Mouse (Mus musculus) right cerebral cortex, adult 18-20 months (tissue): ENCODE measurements at regions not wholly inside any gene's neighbourhood (a gene's known extent, or its start where the extent isn't known, plus 50 kb on each side); places are given as distances from the start of the nearest gene placed in this dataset.
"Not testable (repeated sequence)": the region's sequence is repeated elsewhere in the genome, so short reads cannot be mapped to it uniquely, and the experiment has no call there.

Experiments used
- DNase-seq: peaks from one replicate; pipeline ENCODE4 v3.0.0; 2022; ENCODE audit warnings: mixed read lengths

DNA sequence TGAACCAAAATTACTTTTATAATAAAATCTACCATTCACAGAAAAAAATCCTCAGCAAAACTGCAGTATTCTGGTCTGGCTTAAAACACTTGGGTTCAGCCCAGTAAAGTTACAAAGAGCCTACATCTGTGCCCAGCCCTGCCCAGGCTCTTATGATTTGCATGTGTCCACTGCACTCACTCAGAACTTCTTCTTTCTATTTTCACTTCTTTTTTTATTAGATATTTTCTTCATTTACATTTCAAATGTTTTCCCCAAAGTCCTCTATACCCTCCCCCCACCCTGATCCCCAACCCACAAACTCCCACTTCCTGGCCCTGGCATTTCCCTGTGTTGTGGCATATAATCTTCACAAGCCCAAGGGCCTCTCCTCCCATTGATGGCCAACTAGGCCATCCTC, 1442.4 kb upstream of the Tacstd2 start:
- DNase-seq = no peak

DNA sequence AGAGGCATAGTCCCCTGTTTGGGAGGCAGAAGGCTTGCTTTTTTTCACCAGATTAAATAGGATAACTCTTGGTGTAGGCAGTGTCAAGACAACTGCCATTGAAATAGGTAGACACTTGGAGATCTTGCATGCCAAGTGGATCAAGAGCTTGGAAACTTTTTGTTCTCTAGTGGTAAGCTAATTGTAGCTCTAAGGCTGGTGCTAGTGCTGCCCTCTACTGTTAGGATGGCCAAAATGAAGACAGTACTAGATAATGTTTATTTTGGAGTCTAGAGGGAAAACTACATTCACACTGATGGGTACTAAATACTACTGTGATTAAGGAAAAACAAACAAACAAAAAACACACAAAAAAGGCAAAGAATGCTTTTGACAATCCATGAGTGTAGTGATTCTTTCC, 1428.4 kb upstream of the Tacstd2 start:
- no peak for DNase-seq

DNA sequence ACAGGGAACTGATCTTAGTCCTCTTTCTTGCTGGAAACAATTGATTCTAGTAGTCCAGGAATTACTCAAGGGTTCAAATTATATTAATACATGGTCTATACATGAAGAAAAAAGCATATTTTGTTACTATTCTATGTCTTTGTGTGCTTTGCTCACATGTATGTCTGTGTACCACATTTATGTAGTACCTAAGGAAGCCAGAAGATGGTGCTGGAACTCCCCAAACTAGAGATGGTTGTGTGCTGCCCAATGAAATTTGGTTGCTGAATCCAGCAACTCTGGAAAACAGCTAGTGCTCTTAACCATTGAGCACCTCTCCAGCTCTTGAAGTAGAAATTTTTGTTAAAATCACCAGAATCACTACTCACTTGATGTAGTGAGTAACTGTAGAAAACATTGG, 1402.5 kb upstream of the Tacstd2 start:
- DNase-seq = peak; percentile 1

DNA sequence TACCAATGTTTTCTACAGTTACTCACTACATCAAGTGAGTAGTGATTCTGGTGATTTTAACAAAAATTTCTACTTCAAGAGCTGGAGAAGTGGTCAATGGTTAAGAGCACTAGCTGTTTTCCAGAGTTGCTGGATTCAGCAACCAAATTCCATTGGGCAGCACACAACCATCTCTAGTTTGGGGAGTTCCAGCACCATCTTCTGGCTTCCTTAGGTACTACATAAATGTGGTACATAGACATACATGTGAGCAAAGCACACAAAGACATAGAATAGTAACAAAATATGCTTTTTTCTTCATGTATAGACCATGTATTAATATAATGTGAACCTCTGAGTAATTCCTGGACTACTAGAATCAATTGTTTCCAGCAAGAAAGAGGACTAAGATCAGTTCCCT, 1396.3 kb upstream of the Tacstd2 start:
- peak; percentile 1 for DNase-seq

DNA sequence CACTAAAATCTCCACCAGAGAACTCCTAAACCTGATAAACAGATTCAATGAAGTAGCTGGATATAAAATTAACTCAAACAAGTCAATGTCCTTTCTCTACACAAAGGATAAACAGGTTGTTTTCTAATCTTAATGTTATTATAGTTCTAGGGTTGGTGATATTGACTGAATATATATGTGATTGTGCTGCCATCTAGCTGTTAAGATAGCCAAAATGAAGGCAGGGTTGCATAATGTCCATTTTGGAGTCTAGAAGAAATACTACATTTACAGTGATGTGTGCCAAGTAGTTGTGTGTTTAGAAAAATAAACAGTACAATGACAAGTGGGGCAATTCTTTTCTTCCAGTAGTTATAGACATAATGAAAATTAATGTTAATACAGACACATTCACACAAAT, 1379.9 kb upstream of the Tacstd2 start:
- DNase-seq = no peak

DNA sequence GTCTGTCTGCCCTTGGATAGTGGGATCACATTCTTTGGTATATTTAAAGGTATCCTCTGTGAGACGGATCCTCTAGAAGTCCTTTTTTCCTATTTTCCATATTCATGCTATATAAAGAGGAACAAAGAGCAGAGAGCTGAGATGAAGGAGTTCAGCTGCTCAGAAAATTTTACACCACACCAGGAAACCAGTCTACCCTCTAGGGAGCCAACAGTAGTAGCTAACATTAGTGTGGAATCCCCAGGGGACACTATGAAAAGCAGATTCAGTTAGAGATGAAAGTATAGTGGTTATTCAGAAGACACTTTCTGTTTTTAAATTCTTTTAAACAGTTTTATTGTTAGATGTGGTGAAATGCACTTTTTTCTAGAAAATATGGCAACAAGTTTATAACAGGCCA, 1348.5 kb upstream of the Tacstd2 start:
- no peak for DNase-seq

DNA sequence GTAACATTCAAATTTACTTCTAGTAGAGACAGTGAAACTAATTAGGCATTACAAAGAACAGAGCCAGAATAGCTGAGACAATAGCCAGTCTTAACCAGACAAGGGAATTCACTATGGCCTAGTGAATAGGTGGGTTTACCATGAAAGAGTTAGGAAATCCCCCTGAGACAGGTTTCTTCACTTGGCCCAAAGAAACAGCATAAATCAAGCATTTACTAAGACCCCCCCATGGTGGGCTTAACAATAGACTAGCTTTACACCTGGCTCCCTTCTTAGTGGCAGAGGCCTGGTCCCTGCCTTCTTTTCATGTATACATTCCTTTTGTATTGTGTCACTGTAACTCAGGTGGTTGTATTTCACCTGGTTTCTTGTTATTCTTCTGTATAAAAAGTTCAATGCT, 1317.2 kb upstream of the Tacstd2 start:
- not testable (repeated sequence) for DNase-seq

DNA sequence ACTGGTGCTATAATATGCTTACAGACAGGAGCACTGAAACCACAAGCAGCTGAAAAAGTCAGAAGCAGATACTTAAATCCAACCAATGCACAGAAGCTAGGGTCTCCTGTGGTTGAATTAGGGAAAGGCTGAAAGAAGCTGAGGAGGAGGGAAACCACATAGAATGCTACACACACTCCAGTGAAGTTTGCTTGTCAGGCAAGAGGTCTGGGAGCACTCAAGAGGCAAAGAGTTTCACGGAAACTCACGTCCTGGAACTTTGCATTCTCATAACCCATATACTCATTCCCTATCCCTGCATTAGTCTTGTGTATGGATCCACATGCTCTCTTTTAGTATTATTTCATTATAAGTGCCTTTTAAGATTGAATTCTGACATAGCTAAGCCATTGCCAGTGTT, 1316.7 kb upstream of the Tacstd2 start:
- no peak for DNase-seq

DNA sequence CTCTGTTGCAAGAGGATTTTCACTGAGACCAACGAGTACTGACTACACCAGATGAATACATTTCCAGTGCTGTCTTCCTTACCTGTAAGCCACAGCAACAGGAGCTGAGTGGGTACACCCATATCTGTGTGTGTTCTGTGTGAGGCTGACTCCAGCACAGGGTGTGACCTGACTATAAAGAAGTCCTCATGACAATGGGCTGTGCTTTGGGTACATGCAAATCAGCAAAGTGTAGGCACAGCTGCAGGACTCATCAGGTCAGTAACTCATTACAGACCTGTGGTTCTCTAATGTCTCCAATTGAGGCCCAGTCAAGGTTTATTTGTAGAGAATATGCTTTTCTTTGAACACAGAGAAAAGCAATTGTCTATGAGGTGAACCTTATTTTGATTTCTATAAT, 1299.6 kb upstream of the Tacstd2 start:
- no peak for DNase-seq

DNA sequence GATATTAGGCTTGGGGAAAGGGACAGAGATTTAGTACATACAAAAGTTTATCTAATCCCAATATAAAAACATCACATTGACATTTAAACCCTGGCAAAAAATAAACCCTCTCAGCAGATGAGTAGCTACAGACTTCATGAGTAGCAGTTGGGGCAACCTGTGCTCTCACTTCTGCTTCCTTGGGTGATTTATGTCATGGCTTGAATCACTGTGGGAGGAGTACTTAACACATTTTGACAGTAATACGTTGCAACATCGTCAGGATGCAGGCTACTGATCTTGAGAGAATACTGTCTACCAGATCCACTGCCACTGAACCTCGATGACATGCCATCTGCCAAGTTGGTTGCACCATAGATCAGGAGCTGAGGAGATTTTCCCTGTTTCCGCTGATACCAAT, 1299.0 kb upstream of the Tacstd2 start:
- no peak for DNase-seq

DNA sequence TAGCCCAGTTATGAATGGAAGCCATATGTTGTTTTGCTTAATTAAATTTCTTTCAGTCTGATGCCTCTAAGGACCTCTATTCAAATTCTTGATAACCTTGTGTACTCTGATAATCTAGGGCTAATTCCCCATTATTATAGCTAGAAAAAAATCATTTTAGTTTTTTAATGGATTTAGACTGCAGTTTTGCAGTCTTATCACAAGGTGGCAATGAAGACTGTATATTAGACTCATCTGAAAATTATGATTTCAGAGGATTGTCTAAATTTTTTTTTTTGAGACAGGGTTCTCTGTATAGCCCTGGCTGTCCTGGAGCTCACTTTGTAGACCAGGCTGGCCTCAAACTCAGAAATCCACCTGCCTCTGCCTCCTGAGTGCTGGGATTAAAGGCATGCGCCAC, 1292.9 kb upstream of the Tacstd2 start:
- DNase-seq = not testable (repeated sequence)

DNA sequence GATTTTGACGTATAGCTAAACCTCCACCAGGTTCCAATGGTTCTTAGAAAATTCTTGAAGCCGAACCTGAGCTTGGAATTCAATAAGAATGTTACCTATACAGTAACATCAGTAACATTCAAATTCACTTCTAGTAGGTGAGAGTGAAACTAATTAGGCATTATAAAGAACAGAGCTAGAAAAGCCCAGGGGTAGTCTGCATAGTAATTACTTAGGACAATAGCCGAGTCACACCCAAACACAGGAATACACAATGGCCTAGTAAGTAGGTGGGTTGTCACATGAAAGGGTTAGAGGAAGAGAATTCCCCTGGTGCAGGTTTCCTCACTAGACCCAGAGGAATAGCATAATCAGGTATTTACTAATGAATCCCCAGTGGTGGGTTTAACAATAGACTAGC, 1277.8 kb upstream of the Tacstd2 start:
- DNase-seq = no peak

DNA sequence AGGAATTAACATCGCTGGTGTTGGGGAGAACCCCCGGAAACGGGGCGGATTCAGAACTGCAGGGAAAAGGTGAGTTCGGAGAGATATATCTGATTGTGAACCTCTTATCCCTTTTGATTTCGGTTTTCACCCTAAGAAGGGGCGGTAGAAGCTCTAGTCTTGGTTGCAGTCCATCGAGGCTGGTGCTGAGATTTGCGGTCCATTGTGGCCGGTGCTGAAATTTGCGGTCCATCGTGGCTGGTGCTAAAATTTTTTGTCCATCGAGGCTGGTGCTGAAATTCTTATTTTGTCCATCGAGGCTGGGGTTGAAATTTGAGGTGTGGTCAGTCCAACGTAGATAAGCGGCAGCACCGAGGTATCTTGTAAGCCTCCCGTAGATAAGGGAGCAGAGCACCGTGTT, 1263.6 kb upstream of the Tacstd2 start:
- not testable (repeated sequence) for DNase-seq

DNA sequence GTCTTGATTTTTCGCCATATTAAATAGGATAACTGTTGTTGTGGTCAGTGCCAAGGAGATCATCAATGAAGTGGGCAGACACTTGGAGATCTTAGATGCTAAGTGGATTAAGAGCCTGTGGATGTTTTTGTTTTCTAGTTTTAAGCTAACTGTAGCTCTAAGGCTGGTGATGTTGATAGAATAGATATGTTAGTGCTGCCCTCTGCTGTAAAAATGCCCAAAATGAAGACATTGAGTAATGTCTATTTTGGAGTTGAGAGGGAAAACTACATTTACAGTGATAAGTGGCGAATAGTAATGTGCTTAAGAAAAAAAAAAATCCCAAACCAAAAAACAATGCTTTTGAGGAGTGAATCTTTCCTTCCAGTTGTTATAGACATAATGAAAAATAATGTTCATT, 1235.9 kb upstream of the Tacstd2 start:
- no peak for DNase-seq

DNA sequence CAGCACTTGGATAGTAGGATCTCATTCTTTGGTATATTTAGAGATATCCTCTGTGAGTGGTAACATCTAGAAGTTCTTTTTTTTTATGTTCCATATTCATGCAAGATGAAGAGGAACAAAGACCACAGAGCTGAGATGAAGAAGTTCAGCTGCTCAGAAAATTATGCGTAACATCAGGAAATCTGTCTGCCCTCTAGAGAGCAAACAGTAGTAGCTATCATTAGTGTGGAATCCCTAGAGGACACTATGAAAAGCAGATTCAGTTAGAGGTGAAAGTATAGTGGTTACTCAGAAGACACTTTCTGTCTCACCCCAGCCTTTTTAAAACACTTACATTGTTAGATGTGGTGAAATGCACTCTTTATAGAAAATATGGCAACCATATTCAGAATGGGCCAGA, 1214.9 kb upstream of the Tacstd2 start:
- DNase-seq = no peak

DNA sequence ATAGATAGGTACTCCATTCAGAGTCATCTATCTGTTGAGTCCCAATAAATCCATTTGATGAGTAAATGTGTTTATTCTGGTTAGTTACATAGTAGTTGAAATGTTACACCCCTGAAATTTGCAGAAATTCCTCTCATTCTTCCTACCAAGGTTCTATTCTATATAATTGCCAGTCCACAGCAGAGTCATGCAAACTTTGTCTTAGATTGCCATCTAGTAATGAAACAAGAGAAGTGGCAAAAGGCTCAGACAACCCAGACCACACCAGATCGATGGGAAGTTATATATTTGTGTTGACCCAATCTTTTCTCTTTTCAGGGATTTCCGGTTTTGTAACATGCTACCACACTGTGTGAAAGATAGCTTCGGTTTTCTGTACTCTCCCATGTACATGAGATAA, 1214.1 kb upstream of the Tacstd2 start:
- DNase-seq = no peak

DNA sequence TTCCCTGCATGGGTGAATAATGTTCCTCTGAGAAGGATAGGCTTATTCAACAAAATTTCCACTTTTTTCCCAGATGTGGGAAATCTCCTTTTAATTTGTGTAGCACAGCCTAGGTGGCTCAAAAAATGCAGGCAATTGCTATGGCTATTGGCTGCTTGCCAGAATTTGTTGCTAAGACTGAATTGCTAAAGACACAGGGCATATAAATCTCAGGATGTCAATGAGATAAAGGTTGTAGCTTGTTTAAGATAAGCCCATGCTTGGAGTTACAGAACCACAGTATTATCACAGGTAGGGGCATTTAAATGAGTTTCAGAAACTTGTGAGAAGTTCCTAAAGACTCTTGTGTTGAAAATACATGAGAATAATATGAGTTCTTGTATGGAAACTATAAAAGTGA, 1203.0 kb upstream of the Tacstd2 start:
- no peak for DNase-seq

DNA sequence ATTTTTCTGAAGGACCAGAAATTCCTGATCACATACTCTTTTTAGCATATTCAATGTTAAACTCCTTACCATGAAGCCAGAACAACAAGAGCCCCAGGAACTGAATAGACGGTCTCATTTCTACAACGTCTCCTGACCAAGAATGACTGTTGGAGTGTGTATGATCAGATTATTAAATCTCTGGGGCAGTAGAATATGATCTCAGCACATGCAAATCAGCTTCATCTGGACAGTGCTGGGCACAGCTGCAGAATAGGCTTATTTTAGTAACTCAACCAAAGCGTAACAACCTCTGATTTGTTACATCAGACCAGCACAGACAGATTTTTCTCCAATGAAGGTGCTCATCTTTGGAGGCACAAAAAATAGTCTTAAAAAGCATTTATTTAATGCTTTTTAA, 1201.1 kb upstream of the Tacstd2 start:
- DNase-seq = no peak

DNA sequence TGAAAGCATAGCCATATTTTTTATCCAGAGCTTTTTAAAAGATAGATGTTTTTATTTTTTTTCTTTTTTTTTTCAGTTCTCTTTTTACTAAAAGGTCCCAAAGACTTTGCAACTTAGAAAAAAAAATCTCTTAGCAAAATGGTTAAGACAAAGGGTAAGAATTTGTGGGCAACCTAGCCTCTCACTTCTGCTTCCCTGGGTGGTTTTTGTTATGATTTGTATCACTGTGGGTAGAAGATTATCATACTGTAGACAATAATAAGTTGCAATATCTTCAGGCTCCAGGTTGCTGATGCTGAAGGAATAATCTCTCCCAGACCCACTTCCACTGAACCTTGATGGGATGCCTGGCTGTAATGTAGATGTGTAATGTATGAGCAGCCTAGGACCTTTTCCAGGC, 1200.5 kb upstream of the Tacstd2 start:
- no peak for DNase-seq

DNA sequence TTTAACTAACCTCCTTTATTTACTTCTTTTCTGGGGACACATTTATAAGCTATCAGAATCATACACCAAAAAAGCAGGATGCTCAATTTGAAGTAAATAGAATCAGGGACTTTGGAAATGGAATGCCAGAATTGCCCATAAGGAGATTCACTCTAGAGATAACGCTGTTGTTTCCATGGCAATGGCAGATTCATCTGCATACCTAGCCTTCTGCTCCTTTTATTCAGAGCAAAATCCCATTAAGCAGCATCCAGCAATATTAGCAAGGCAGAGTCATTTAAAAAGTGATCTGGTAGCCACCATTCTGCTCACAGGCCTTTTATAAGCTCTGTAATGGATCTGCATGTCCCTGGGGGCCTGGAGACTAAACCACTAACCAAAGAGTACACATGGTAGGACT, 1175.5 kb upstream of the Tacstd2 start:
- DNase-seq = not testable (repeated sequence)

DNA sequence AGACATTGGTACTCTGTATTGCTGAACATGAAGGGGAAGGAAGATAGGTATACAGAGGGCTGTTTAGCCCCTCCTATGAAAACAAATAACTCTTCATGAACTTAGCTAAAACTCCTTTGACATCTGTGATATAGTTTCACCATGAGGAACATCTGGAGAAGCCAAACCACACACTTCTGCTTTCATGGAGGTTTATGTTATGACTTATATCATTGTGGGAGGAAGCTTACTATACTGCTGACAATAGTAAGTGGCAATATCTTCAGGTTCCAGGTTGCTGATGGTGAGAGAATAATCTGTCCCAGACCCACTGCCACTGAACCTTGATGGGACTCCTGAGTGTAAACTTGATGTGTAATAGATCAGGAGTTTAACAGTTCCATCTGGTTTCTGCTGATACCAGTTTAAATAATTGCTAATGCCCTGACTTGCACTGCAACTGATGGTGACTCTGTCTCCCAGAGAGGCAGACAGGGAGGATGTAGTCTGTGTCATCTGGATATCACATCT, 1168.8 kb upstream of the Tacstd2 start:
- DNase-seq = not testable (repeated sequence)

DNA sequence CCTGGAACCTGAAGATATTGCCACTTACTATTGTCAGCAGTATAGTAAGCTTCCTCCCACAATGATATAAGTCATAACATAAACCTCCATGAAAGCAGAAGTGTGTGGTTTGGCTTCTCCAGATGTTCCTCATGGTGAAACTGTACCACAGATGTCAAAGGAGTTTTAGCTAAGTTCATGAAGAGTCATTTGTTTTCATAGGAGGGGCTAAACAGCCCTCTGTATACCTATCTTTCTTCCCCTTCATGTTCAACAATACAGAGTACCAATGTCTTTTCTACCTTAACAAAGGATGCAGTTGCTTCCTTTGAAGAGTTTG, 1145.2 kb upstream of the Tacstd2 start:
- not testable (repeated sequence) for DNase-seq

DNA sequence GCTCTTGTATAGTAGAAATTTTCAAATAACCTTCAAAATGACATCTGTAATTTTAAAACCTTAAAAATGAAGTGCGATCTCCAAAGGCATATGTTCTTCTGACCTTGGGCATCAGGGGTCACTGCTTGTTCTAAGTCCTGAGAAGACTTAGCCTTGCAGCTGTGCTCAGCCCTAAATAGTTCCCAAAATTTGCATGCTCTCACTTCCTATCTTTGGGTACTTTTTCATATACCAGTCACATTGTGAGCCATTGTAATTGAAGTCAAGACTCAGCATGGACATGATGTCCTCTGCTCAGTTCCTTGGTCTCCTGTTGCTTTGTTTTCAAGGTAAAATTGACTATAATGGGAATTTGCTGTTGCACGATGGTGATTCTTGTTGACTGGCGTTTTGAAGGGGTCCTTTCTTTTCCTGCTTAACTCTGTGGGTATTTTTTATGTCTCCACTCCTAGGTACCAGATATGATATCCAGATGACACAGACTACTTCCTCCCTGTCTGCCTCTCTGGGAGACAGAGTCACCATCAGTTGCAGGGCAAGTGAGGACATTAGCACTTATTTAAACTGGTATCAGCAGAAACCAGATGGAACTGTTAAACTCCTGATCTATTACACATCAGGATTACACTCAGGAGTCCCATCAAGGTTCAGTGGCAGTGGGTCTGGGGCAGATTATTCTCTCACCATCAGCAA, 1144.6 kb upstream of the Tacstd2 start:
- DNase-seq = no peak

DNA sequence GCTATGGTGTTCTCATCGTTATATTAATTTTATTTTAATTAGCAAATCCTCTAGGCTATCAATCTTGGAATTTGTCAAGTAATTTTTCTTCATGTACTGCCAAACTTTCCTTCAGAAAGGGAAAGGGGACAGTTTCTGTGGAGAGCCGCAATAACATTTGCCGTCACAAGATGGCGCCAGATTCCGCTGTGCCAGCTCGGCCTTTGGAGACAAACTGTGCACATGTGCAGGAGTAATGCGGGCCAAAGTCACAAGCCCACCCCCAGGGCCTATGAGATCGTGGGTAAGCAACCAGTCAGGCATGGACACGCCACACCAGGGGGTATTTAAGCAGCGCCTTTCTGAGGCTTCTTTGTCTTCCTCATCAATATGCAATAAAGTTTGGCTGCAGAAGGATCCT, 1132.8 kb upstream of the Tacstd2 start:
- peak; percentile 2 for DNase-seq

DNA sequence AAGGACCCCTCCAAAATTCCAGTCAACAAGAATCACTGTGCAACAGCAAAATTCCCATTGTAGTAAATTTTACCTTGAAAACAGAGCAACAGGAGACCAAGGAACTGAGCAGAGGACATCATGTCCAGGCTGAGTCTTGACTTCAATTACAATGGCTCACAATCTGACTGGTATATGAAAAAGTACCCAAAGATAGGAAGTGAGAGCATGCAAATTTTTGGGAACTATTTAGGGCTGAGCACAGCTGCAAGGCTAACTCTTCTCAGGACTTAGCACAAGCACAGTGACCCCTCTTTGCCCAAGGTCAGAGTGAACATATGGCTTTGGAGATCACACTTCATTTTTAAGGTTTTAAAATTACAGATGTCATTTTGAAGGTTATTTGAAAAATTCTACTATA, 1096.7 kb upstream of the Tacstd2 start:
- not testable (repeated sequence) for DNase-seq

DNA sequence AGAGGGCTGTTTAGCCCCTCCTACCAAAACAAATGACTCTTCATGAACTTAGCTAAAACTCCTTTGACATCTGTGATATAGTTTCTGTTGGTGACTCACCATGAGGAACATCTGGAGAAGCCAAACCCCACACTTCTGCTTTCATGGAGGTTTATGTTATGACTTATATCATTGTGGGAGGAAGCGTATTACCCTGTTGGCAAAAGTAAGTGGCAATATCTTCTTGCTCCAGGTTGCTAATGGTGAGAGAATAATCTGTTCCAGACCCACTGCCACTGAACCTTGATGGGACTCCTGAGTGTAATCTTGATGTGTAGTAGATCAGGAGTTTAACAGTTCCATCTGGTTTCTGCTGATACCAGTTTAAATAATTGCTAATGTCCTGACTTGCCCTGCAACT, 1096.2 kb upstream of the Tacstd2 start:
- DNase-seq = no peak
